Mouse (Mus musculus): ENCODE data around the gene Gm33815.
"Not testable (repeated sequence)": the region's sequence is repeated elsewhere in the genome, so short reads cannot be mapped to it uniquely, and the experiment has no call there.

DNA sequence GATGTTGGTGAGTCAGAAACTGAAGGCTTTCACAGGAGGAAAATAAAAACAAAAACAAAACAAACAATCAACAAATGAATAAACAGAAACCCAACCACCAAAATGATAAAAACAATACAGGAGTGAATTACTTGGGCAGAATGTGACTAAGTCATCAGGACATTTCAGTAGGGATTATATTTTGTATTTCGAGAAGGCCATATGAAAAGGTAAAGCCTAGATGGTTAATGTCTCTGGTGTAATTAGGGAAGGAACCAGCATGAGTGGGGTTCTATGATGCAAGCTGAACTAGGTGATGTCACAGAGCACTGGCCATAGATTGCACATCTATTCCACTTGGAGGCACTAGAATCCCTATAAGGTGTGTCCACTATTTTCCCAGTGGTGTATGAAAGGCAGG is at the start of gene Gm33815:
- TF ChIP-seq EP300, CTCF (IDR thresholded peaks at IDR 0.05; ENCODE audit: low read depth): not testable (repeated sequence)

All from liver, postnatal 0 days (tissue).